Mouse (Mus musculus) testis, adult 2 months (tissue): ENCODE data around the gene Asnsd1. TPM values are rescaled to one million over a fixed set of nuclear protein-coding genes. Genes with fewer than 3 reads are reported as not detected.
"Not testable (repeated sequence)": the region's sequence is repeated elsewhere in the genome, so short reads cannot be mapped to it uniquely, and the experiment has no call there.

Experiments
- H3K27ac ChIP-seq: fragments of 200-500 bp; 2 replicates; pipeline ENCODE4 v1.5.1; 2012; ENCODE audit warnings: low read depth, low read length; ENCODE audit not compliant: control insufficient read depth, insufficient read depth
- H3K27me3 ChIP-seq: fragments of 200-500 bp; 2 replicates; pipeline ENCODE4 v1.6.1; 2012; ENCODE audit warnings: mild to moderate bottlenecking, low read length, moderate library complexity; ENCODE audit not compliant: control insufficient read depth, insufficient read depth
- H3K36me3 ChIP-seq: fragments of 200-500 bp; 2 replicates; pipeline ENCODE4 v1.6.1; 2012; ENCODE audit warnings: mild to moderate bottlenecking, low read length; ENCODE audit not compliant: control insufficient read depth, insufficient read depth
- H3K4me1 ChIP-seq: fragments of 200-500 bp; 2 replicates; pipeline ENCODE4 v1.6.1; 2012; ENCODE audit warnings: low read length; ENCODE audit not compliant: control insufficient read depth, insufficient read depth
- H3K4me3 ChIP-seq: fragments of 200-500 bp; 2 replicates; pipeline ENCODE4 v1.5.1; 2012; ENCODE audit warnings: low read depth, mild to moderate bottlenecking, low read length, moderate library complexity, mixed read lengths; ENCODE audit not compliant: control insufficient read depth
- CTCF ChIP-seq: fragments of 200-500 bp; IDR thresholded peaks from 2 replicates; pipeline ENCODE4 v1.5.1; 2012; ENCODE audit warnings: low read depth, mild to moderate bottlenecking, inconsistent platforms, low read length, moderate library complexity; ENCODE audit not compliant: control insufficient read depth, insufficient read depth, insufficient replicate concordance
- POLR2A ChIP-seq: fragments of 200-500 bp; IDR thresholded peaks from 2 replicates; pipeline ENCODE4 v1.6.1; 2012; ENCODE audit warnings: low read depth, mild to moderate bottlenecking, inconsistent platforms, low read length, moderate library complexity; ENCODE audit not compliant: control insufficient read depth
- polyA plus RNA-seq: library from polyadenylated mRNA; depleted of rRNA; stranded (reverse); fragments of >200 nt; gene quantifications from 2 replicates; pipeline ENCODE4 v1.2.3, GENCODE M21; 2012

The Asnsd1 gene
- polyA plus RNA-seq, 1 experiment, result 78.8 TPM

- H3K36me3 ChIP-seq, result no peaks in the 10 kb centered on the region
- no peaks in the 10 kb centered on the region for H3K27me3 ChIP-seq
These were observed 11.5 kb downstream of the Asnsd1 start for GRCm38 (mm10) chr1:53341071-53341470.

GRCm38 (mm10) chr1:53337403-53337802 is 15.1 kb downstream of the Asnsd1 start:
- H3K4me3 ChIP-seq, H3K4me1 ChIP-seq, H3K27ac ChIP-seq, H3K27me3 ChIP-seq, H3K36me3 ChIP-seq: not testable (repeated sequence)

More at GRCm38 (mm10) chr1:53341071-53341470, 11.5 kb downstream of the Asnsd1 start:
- Histone ChIP-seq H3K27ac (no peak overlapping the region), H3K4me1 (no peaks in the 10 kb centered on the region), H3K4me3 (no peak overlapping the region)
- TF ChIP-seq CTCF, result no peak
- no peak for TF ChIP-seq POLR2A

- TF ChIP-seq CTCF, result no peak
- TF ChIP-seq POLR2A, result no peak
- no peak overlapping the region for H3K4me3 ChIP-seq
- no peaks in the 10 kb centered on the region for H3K36me3 ChIP-seq
- no peaks in the 10 kb centered on the region for H3K4me1 ChIP-seq
- H3K27ac ChIP-seq, result no peak overlapping the region
- H3K27me3 ChIP-seq, result no peaks in the 10 kb centered on the region
These were observed 17.1 kb downstream of the Asnsd1 start for GRCm38 (mm10) chr1:53335465-53335864.

GRCm38 (mm10) chr1:53333527-53333926 is 19.0 kb downstream of the Asnsd1 start:
- H3K27me3 ChIP-seq, H3K4me3 ChIP-seq, H3K36me3 ChIP-seq, H3K27ac ChIP-seq, H3K4me1 ChIP-seq: not testable (repeated sequence)

- Histone ChIP-seq H3K4me3 (no peak overlapping the region), H3K4me1 (no peaks in the 10 kb centered on the region), H3K27me3 (no peaks in the 10 kb centered on the region), H3K27ac (no peak overlapping the region), H3K36me3 (no peaks in the 10 kb centered on the region; the same call in none of the 2 replicates)
- TF ChIP-seq CTCF (no peak), POLR2A (no peak)
These were observed 27.6 kb downstream of the Asnsd1 start for GRCm38 (mm10) chr1:53324827-53325494.

- Histone ChIP-seq H3K36me3 (no peaks in the 10 kb centered on the region; the same call in none of the 2 replicates), H3K4me3 (no peak overlapping the region), H3K27me3 (no peaks in the 10 kb centered on the region), H3K27ac (no peak overlapping the region), H3K4me1 (no peaks in the 10 kb centered on the region)
- TF ChIP-seq CTCF (no peak), POLR2A (no peak)
These were observed 28.3 kb downstream of the Asnsd1 start for GRCm38 (mm10) chr1:53324277-53324676.

GRCm38 (mm10) chr1:53323254-53323653 is 29.3 kb downstream of the Asnsd1 start:
- TF ChIP-seq CTCF (no peak), POLR2A (no peak)

More at GRCm38 (mm10) chr1:53323254-53323653, 29.3 kb downstream of the Asnsd1 start:
- no peaks in the 10 kb centered on the region; the same call in none of the 2 replicates for H3K36me3 ChIP-seq
- H3K4me1 ChIP-seq, result no peaks in the 10 kb centered on the region
- H3K27ac ChIP-seq, result no peak overlapping the region
- no peaks in the 10 kb centered on the region for H3K27me3 ChIP-seq
- H3K4me3 ChIP-seq, result no peak overlapping the region
